Mouse (Mus musculus) regulatory T cell (primary cell): ENCODE data around the gene Egfr.

Experiments used
- in situ Hi-C: fragments of 300-600 bp; cut with MboI, MseI; formaldehyde crosslinking; loops from one replicate; pipeline ENCODE4 v1.15.1; 2025; ENCODE audit warnings: high pct_unique_total_duplicates

Gene Egfr

DNA sequence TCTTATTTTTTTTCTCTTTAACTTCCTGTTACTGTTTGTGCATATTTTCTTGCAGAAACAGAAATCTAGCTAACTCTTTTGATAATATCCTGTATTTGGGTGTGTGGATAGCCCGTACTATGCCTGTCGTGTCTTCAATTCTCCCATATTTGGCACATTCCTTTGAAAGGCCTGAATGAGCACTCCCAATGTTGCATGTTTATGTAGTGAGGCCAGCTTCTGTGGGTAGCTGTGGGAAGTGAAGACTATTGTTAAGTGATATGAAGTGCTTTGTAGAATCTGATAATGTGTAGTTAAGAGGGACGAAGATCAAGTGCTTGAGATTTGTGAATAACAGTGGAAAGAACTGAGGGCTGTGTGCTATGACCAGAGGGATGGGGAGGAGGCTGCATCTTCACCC lies 77.5 kb downstream of the Egfr start:
- in situ Hi-C loops = no loop called here

DNA sequence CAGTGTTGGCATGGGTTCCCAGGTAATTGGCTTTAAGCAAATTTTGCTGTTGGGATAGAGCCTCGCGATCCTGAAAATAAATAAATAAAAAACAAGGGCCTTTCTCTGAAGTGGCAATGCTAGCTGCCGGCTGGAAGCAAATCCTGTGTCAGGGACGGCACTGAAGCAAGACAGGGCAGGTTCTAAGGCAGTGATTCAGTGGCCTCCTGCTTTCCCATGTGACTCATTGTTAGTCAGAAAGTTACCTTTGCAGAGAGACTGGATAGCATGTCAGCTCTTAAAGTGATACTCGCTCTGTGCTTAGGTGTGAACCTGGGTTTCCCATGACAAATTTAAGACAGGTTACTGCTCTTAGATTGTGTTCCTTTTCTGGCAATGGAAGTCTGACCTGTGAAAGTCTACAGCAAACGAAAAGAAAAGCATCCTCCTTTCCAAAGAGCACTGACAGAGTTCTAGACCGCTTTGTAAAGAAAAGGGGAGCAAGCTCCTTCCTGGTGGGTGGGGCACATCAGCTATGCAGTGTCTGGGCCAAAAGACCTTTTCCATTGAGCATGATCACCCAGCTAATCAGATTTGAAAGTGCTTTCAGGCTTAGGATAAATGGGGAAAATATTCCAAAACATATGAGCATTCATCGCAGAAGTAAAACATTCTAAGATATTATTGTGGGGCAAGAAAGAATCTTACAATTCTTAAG lies 78.7 kb downstream of the Egfr start:
- in situ Hi-C loops = no loop called here

DNA sequence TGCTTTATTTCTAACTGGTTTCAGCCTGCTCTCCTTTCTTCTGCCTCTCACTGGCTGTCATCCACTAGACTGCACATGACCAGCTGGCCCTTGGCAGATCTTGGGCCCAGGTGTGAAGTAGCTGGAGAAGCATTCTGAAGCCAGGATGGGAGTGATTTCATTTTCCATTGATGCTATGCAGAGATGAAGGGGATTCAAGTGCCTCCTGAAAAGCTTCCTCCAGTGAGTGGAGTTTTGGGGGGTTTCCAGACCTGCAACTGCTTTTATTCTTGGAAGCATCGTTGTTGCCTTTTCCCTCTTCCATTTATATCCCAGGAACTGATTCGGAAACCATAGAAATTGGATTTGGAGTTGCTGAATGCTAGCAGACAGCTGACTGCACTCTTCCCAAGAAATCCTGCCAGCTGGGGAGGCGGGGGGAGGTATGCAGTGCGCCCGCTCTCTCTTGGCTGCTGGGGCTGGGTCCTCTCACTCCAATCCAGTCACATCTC lies 80.0 kb downstream of the Egfr start:
- in situ Hi-C loops = no loop called here

DNA sequence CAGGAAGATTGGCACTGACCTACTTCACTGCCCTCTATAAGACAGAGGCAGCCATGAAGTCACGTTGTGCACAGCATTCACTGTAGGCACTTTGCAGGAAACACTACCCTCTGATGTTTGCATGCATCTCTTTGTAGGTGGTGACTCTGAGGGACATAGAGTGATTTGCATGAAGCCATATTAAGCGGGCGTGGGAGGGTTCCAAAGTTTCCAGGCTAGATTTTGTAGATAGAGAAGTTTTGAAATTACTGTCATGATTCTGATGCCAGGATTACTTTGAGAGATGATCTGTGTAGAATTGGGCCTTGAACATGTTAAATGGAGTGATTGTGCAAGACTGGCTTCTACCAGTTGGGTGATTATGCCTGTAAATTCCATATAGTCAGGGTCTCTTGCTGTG lies 86.8 kb downstream of the Egfr start:
- in situ Hi-C loops = no loop called here

DNA sequence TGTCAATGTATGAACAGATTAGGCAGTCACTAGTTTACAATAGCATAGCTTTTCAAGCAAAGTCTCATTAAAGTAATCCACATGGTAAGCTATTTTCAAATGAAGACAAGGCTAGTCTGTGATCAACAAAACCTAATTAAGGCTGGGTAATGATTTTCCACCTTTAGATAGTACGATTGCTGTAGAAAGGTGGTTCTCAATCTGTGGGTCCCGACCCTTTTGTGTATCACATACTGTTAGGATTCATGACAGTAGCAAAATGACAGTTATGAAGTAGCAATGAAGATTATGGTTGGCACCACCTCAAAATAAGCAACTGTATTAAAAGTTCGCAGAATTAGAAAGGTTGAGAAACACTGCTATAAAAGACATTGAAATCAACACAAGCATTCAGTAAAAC lies 90.9 kb downstream of the Egfr start:
- in situ Hi-C loops = no loop called here

DNA sequence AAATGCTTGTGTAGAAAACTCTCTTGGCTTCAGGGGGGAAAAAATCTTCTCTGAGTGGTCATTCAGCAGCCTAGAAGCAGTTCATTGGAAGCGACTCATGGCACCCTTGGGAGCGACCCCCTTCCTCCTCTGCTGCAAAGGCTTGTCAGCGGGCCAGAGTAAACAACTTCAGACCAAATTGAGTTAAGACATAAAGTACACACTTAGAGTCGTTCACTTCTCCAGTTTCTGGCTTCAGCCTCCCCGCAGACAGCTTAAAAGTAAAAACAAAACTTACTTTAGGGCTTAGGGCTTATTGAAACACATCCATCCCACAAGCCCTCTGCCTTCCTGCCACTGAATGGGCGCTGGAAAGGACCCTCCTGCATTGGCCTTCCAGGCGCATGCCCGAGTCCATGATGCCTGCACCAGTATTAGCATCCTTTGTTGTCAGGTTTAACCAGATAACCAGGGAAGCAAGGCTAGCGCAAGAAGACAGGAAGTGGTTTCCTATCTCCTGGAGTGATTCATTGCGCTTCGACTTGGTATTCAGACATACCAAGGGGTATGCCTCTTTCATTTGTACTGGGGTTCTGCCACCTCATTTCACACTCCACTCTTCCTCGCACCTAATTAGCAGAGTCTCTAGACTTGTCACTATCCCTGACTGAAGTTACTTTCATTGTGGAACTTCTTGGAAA lies 92.0 kb downstream of the Egfr start:
- in situ Hi-C loops = no loop called here

DNA sequence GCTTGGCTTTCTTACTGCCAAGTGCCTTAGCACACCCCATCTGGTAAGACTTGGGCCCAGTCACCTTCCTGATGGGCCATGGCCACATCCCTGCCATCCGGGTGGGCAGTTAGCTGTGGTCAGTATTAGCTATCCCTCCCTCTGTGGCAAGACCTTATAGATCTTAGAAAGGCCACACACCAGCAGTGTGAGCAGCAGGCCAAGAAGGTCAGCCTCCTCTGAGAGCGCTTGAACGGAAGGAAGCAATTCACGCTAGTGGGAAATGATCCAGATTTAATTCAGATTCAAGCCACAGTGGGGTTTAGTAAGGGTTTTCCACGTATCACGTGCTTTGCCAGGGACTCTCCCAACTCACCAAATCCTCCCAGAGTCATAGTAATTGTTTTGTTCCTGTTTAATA lies 96.9 kb downstream of the Egfr start:
- in situ Hi-C loops = no loop called here

DNA sequence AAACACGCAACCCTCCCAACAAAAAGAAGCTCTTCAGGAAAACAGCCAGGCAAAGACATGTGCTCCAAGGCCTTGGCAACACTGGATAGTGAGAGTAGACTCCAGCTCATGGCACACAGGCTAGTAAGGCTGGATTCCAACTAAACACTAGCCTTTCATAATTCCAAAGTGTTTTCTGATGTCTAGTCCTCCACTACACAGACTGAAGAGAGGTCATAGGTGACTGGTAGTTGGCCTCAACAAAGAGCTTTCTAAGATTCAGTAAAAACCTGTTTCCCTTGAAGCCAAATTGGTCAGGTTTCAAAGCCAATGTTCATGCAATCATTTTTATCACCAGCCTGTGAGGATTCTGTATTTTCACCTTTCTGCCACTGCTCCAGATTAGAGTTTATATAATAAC lies 99.4 kb downstream of the Egfr start:
- in situ Hi-C loops = no loop called here

DNA sequence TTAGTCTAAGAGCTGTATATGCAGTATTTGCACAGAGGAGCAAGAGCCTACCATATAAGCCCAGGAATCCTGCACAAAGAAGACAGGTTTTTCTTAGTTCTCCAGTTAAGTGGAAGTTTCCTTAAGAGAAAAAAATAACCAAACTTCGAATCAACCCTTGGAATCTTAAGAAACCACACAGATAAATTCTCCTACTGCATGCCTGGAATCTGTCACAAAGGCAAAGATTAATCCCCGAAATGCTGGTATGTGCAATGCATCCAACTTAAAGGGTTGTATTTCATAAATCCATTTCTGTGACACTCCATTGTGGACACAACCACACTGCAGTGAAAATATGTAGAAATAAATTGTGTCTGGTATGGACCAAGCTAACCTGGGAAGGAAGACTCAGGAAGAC lies 102.1 kb downstream of the Egfr start:
- in situ Hi-C loops = no loop called here

DNA sequence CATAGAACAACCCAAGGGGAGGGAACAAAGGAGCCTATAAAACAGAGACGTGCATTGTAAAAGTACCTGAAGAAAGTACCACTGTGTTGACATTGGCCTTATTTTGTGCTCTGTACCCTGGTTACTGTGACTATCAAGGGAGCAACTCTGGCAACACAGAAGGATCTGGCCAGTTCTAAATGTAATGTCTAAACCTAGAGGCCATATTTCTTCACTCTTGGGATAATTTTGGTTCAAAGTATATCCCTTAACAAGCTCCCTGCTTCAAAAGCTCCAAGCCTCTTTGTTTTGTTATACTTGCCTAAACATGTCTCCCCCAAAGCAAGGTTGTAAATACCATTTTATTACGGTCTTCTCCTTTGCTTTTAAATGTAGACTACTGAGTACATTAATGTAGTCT lies 105.3 kb downstream of the Egfr start:
- in situ Hi-C loops = no loop called here

DNA sequence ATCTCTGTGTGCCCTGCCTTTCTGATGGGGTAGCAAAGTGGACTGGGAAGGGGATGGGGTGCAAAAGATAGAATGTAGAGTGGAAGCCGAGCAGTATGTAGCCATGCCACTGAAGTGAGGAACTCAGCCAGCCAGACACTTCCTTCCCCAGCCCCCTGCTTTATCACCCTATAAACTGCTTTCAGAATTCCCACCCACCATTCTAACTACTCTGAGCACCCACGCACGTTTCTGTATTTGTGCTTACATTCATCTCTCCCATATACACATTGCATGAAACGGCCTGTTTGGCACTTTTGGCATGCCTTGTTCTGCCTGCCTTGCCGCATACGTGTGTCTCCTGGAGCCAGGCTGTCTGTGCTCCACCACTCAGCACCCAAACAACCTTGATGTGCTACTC lies 109.0 kb downstream of the Egfr start:
- in situ Hi-C loops = no loop called here

DNA sequence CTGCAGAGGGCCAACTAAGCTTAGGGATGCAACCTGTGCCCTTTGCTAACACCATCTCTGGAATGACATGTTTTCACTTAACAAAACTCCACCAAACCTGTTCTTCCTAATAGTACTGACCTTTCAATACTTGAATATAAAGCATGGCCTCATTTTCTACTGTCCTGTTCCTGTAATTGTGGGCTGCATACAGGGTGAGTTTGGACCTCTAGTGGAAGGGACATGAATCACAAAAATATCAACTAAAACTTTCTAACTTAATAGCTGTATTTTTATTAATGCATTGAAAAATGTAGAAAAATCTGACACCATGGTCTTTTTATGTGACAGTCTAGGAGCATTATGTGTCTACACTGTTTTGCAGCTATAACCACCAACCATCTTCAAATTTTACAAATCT lies 111.5 kb downstream of the Egfr start:
- in situ Hi-C loops = no loop called here

DNA sequence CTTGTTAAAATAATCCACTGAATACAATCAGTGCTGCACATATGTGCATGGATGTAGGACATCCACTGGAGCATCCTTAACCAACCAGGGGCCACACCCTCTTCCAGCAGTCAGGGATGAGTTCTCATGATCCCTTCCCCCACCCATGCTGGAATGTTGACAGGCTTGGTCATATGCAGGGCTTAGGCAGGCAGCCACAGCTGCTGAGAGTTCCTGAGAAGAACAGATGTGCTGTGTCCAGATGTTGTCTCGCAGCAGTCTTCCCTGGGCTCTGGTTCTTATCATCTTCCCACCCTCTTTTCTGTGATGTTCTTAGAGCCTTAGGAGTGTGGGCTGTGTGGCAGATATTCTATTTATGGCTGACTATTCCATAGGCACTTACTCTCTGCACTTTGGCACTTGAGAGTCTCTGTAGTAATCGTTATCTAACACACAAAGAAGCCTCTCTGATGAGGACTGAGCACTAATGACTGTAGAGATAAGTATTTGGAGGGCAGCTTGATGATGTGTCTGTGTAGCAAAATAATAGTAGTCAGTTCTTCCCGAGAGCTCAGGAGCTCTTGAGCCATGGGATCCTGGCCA lies 113.1 kb downstream of the Egfr start:
- in situ Hi-C loops = no loop called here

DNA sequence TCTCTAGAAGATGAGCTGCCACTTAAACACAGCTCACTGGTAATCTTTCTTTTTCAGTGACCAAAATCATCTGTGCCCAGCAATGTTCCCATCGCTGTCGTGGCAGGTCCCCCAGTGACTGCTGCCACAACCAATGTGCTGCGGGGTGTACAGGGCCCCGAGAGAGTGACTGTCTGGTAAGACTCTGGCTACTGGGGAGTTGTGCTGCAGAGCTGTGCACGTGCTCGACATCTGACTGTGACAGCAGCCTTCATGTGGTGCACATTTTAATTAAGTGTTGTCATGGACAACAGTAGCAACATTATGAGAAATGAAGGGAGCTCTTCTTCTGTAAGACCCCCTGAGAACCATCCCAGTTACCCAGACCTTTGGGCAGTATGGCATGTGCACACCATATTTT lies 116.0 kb downstream of the Egfr start:
- in situ Hi-C loops = no loop called here

DNA sequence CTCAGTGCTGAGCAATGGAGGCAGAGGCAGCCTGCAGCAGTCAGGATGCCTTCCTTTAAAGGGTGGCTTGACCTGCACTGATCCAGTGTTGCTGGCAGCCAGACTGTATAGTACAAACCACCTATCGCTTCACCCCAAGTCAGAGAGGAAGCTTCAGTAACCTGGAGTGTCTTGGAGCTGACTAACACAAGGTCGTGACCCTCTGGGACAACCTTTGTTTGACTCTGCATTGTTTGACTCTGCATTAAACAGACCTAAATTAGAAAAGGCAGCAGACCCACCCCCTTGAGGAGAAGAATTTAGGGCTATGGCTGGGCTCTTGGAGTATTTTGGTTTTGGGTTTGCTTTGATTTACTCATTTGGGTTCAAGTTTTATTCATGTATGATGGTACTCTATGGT lies 117.5 kb downstream of the Egfr start:
- in situ Hi-C loops = no loop called here

DNA sequence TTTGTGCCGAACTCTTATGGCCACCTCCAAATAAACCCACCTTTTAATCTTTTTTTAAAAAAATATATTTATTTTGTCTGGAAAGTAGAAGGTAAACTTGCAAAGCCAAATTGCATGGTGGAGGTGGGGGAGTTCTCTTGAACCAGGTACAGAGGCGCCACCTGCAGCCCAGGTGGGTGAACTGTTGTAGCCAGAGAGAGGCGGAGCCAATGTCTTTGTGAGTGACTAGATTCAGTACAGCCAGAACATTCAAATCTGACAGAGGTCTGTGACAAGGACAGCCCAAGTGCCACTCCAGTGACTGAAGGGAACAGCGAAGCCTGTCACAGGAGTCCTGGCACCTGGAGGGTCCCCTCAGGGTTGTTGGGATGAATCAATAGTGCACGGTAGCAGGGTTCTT lies 119.1 kb downstream of the Egfr start:
- in situ Hi-C loops = no loop called here

DNA sequence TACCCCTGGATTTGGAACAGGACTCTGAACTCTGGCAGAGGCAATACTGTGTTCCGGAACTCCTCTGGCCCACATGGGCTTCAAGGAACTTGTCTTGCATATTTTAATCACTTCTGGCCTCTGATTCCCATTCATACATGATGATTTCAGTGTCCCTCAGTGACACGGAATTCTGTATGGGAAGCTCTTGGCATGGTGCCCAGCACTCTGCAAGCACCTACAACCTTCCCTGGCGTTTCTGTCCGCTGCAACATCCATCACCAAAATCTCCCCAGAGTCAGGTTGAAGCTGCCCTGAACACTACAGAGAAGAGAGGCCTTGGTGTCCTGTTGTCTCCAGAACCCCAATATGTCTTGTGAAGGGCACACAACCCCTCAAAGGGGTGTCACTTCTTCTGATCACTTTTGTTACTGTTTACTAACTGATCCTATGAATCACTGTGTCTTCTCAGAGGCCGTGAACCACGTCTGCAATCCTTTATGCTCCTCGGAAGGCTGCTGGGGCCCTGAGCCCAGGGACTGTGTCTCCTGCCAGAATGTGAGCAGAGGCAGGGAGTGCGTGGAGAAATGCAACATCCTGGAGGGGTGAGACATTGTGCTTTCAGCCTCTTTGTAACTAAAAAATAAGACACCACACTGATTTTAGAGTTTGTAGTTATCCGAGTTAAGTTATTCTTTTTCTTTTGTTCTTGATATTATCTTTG lies 125.8 kb downstream of the Egfr start:
- in situ Hi-C loops = no loop called here

DNA sequence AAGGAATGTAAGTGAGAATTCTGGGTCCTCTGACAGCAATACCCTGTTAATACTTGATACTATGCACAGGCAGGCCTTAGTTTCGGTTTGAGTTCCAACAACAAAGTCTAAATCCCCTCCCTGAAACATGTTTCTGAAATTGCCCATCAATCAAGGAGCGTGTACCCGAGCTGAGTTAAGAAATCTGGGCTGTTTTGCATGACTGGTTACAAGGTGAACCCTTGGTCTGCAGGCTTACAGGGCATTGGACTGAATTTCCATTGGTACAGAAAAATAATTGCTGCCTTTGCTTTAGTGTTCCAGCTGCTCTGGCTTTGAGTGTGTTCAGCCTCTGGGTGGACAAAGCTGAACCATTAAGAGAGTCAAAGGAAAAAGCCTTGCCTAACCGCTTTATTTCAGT lies 129.9 kb downstream of the Egfr start:
- in situ Hi-C loops = loop anchor here (10.0 kb wide), 1 partner anchor 687 kb away; no protein-coding TSS in a partner anchor

DNA sequence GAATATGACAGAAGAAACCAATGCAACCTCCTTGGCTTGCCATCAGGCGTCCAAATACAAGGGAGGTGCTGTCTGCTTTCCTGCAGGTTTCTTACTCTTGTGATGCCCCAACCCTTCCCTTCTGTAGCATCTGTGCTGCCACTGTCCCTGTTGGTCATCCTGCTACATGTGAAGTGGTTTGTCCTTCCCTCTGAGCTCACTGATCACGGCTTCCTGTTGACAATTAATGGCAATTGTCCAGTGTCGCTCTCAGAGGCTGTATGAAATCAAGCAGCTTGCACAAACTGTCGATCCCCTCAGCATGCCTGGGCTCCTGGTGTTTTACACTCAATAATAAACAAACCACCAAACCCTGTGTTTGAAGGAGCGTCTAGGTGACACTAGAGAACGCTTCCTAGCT lies 134.1 kb downstream of the Egfr start:
- in situ Hi-C loops = loop anchor here (10.0 kb wide), 1 partner anchor 691 kb away; no protein-coding TSS in a partner anchor

DNA sequence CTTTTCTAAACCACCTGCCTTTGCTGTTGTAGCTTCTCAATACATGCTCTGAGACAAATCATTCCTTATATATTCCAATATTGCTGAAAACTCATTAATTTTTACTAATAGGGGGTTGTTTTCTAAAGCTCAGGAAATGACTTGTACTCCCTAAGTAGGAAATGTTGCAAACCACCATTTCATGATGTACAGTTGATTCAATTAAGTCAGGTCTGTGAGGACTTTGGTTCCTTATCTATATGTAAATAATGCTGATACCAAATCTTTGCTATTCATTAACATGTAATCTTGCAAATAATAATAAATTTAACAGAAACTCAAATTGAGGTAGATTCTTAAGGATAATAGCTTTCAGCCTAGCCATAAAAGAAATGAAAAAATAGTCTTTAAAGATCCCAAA lies 136.1 kb downstream of the Egfr start:
- in situ Hi-C loops = loop anchor here (10.0 kb wide), 1 partner anchor 693 kb away; no protein-coding TSS in a partner anchor

DNA sequence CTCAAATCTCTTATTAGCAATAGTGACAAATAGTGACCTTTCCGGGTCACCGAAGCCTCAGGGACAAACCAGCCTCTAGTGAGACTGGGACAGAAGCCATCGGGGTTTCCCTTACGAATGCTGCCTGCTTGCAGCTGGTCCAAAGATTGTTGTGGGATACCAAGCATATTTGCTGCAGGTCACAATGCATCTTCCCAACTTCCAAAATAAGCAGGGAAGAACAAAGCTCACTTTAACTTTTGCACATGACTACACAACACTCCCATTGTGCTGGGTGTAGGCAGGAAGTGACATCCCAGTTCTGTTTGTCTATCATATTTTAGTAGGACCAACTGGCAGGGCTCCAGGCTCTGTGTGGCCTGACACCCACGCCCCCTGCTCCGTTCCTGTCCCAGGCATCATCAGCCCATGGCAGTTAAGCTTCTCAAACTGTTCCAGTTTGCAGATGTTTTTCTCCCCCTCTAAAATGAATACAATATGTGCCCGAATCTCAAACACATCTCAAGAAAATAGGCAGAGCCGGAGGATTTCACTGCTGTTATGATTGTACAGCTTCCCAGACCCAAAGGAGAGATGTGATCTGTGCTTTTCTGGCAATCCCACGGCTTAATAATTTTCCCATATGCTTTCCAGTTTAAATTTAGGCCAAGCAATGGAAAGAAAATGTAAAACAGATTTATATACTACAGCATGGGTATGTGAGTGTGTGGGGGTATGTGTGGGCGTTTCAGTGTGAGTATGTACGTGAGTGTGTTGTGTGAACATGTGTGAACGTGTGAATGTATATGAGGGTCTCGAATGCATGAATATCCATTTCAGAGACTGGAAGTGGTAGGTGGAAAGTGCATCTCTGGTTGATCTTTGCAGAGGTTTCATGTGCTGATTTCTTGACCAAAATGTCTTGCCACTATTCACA lies 143.7 kb downstream of the Egfr start:
- in situ Hi-C loops = no loop called here
